Mouse (Mus musculus) urinary bladder, postnatal 25 days (tissue): ENCODE measurements at regions not wholly inside any gene's neighbourhood (a gene's known extent, or its start where the extent isn't known, plus 50 kb on each side); places are given as distances from the start of the nearest gene placed in this dataset.
"Not testable (repeated sequence)": the region's sequence is repeated elsewhere in the genome, so short reads cannot be mapped to it uniquely, and the experiment has no call there.

Experiments
- DNase-seq: peaks from one replicate; pipeline ENCODE4 v3.0.0; 2022; ENCODE audit warnings: low spot score

- DNase-seq, result no peak
Observed at GRCm38 (mm10) chr12:45287759-45288158, 213.2 kb upstream of the Stxbp6 start.

DNA sequence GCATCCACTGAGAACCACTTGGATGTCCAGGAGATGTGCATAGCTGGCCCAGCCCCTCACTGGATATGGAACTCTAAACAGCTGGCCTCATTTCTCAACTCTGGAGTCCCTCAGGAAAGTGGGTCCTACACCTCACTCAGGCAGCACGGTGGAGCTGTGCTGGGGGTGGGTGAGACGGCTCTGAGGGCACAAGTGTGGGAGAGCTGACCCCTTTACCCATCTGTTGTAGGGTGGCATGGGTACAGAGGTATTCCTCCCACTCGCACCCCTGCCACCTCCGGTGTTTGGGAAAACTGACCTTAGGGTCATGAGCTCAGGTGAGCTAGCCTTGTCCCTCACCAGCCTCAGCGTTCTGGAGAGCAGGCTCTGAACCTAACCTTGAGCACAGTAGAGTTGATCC, 181.8 kb upstream of the Stxbp6 start:
- DNase-seq, result no peak

DNA sequence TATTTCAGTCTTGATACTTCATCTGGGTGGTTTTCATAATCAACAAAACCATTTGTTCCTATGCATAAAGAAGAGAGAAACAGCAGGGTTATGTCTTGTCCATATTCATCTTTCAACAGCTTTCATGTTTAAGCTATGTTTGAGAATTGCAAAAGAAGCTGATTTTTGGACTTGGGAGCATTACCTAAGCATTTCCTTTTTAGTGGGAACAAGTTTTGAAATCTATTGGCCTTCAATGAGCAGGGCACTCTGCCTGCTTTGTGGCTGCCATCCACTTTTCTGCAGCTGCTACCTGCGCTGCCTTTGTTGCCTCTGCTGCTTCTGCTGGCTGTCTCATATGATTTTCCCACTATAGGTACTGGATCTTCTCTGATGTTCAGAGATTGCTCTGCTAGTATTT, 136.6 kb upstream of the Stxbp6 start:
- DNase-seq, result no peak

DNA sequence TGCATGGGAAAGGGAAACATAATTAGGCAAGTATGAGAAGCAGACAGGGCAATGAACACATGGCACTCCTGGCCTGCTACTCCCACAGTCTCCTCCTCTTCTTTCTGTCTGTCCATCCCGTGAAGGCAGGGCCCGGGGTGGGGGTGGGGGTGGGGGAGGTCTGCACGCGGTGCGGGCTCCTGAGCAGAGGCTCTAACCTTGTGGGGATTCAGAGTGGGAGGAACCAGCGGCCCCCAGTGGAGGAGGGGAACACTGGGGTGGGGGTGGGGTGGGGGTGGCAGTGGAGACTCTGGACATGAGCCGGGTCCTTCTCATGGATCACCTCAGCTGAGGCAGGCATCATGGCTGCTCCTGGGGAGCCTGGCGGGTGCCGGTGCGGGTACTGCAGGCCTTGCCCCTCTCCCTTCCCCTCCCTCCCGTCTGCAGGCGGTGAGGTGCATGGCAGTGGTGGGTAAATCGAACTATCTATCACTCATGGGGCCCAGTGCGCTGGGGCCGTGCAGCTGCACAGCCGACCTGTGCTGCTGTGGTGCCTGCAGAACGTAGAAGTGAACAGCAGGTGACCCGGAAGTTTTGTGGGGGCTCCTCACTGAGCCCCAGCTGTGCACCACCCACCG, 120.9 kb upstream of the Stxbp6 start:
- DNase-seq, result no peak

- DNase-seq, result peak; percentile 9
Observed at GRCm38 (mm10) chr12:45187149-45187548, 112.6 kb upstream of the Stxbp6 start.

DNA sequence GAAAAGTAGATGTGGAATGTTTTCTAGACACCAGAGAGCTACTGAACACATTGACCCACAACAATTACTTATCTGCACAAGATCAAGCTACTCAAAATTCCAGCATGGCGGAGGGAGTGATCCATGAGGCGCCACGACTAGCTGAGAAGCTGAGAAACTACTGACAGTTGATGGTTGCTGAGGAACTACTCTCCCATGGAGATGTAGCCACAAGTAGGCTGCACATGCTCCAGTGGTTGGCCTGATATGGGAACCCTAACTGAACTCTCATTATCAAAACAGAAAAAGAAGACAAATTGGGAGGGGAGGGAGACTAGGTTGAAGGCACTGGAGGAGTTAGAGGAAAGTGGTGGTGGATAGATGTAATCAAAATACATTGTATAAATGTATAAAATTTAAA, 110.0 kb upstream of the Stxbp6 start:
- DNase-seq, result no peak

- DNase-seq, result no peak
Observed at GRCm38 (mm10) chr12:45177454-45177853, 102.9 kb upstream of the Stxbp6 start.

DNA sequence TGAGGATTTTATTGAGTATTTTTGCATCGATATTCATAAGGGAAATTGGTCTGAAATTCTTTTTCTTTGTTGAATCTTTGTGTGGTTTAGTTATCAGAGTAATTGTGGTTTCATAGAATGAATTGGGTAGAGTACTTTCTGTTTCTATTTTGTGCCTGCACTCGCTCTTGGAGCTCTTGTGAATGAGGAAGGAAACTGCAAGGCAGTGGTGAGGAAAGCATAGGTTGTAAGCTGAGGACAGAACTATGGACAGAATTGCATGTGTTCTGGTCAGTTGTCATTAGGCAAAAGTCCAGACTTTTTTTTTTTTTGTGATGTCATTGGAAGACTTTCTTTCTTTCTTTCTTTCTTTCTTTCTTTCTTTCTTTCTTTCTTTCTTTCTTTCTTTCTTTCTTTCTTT, 100.8 kb upstream of the Stxbp6 start:
- not testable (repeated sequence) for DNase-seq

DNA sequence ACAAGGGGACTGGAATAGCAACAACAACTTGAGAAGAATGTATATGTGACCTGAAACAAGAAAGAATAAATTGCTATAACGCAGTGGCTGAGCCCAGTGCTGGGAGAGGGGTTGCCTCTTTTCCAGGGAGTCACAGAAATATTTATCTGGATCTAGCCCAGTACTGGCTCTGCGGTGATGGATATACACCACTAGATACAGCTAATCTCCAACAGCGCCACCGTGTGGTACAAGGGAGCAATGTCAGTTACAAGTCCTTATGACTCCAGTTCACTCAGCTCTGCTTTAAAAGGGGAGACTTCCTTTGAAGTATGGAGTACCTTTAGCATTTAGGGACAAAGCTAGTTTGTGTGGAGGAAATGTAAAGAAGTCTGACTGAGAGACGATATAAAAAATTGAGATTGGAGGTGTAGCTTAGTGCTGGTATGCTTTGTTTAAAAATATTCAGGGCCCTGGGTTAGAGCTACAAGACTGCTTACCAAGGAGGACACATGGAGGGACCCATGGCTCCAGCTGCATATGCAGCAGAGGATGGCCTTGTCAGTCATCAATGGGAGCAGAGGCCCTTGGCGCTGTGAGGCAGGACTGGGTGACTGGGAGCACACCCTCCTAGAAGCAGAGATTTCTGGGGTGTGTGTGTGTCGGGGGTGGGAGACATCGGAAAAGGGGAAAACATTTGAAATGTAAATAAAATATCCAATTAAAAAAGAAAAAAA, 97.6 kb upstream of the Stxbp6 start:
- DNase-seq, result peak; percentile 70

DNA sequence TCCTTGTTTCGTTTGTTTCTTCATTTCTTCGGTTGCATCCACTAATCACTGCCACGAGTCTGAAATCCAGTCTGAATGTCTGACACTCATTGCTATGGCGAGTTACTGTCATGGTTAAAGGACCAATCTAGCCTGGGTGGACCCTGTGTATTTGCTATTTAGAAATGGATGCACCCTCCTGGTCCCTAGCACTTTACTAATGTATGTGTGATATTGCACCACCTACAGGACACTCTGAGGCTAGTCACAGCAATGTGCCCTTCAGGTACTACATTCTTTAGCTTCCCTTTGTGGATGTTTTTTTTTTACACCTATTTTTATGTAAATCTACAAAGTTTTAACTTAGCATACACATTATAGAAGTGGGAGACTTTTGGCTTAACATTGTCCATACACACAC, 87.5 kb upstream of the Stxbp6 start:
- no peak for DNase-seq

DNA sequence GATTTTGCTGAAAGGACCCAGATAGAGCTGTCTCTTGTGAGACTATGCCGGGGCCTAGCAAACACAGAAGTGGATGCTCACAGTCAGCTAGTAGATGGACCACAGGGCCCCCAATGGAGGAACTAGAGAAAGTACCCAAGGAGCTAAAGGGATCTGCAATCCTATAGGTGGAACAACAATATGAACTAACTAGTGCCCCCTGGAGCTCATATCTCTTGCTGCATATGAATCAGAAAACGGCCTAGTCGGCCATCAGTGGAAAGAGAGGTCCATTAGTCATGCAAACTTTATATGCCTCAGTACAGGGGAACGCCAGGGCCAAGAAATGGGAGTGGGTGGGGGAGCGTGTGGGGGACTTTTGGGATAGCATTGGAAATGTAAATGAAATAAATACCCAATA, 87.1 kb upstream of the Stxbp6 start:
- not testable (repeated sequence) for DNase-seq

DNA sequence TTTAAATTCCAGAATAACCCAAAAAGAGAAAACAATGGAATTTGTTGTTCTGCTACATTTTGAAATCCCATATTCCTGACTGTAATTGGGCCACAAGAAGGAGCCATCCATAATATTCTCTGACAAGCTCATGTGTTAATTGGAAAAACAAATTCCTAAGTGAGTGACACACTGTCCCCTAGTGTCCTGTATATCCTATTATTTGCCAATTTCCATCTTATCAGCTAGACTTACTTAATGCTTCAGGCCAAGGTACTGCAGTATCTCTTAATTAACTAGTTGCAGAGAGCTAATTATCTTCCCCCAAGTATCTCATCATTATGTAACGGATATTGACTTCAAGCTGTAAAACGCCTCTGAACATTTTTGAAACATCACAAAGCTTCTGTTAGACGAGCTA, 84.5 kb upstream of the Stxbp6 start:
- no peak for DNase-seq

- DNase-seq, result no peak
Observed at GRCm38 (mm10) chr12:45137438-45138018, 63.0 kb upstream of the Stxbp6 start.

DNA sequence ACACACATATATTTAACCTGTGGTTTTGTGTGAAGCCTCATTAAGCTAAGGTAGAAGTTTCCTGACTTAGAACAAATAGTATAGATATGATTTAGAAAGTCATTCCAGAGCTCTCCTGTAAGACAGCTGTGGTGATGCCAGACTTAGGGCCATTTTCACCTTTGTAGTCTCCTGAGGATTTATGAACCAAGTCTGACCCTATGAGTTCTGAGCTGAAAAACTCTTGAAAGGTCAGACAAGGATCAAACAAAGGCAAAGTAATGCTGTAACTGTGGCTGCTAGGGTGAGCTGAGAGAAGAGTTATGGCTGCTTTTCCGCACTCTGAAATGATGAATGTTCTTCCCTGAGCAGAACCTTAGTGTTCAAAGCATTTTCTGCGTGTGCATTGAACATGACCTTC, 58.9 kb upstream of the Stxbp6 start:
- DNase-seq, result no peak

DNA sequence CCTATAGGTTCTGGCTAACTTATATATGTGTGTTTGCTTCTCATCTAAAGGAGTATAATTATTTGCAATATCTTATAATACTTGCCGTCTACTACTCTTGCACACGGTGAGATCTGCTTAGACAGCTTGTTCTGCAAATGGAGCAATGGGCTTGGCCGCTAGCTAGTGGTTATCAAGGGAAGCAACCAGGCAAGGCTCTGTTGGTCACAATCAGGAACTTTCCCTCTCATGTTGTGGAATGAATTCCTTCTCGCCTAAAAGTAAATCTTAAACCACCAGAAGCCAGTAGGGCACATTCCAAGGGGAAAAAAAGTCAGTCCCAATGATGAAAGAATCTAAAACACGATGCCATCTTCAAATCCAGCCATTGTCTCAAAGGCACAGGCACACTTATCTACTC, 56.6 kb upstream of the Stxbp6 start:
- DNase-seq, result no peak

GRCm38 (mm10) chr12:45125866-45126265, 51.4 kb upstream of the Stxbp6 start:
- no peak for DNase-seq
